Mouse (Mus musculus) c-Kit-positive CD71-negative TER-119-negative erythroid progenitor cells, embryonic 14.5 days (primary cell): ENCODE results near the gene Kcnma1.
A peak's percentile ranks its signal among the peaks of the same experiment; 100 is the strongest.

Source experiments
- DNase-seq: peaks from one replicate; pipeline ENCODE4 v3.0.0-alpha.2; 2013; ENCODE audit warnings: low read depth

The Kcnma1 gene

GRCm38 (mm10) chr14:23682758-23683157 is 331.5 kb downstream of the Kcnma1 start:
- no peak for DNase-seq

DNA sequence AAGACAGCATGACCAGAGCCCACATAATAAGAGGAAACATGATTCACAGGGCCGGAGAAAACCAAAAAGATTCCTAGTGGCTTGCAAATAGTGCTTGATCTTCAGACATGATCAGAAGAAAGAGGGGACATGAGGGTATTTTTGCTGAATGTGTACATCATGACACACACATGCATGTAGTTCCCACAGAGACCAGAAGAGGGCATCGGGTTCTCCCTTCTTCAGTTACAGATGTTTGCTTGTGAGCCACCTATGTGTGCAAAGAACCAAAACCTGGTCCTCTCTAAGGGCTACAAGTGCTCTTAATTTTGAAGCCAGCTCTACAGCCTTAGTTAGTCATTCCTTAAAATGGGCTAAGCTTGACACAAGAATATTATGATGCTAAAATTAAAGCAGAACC is 334.9 kb downstream of the Kcnma1 start:
- DNase-seq: peak; percentile 14

DNA sequence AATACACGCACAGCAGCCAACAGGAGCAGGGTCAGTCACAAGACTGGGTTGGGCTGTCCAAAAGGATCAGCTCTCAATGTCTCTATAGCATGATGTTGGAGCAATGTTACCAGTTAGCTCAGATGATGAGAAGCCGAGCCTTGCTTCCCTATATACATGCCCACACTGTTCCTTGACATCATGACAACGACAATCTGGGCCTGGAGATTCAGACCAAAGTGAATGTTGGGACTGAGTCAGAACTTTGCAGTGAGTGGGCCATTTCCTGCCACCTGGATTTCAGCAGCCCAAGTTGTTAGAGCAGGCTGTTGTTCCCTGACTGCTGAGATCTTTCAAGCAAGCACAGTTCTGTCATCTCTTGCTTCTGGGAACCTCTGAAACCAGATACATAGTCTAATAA is 347.9 kb downstream of the Kcnma1 start:
- DNase-seq: no peak

GRCm38 (mm10) chr14:23651682-23652081 is 362.6 kb downstream of the Kcnma1 start:
- DNase-seq: no peak

- DNase-seq: no peak
Observed at GRCm38 (mm10) chr14:23650126-23650525, 364.2 kb downstream of the Kcnma1 start.

DNA sequence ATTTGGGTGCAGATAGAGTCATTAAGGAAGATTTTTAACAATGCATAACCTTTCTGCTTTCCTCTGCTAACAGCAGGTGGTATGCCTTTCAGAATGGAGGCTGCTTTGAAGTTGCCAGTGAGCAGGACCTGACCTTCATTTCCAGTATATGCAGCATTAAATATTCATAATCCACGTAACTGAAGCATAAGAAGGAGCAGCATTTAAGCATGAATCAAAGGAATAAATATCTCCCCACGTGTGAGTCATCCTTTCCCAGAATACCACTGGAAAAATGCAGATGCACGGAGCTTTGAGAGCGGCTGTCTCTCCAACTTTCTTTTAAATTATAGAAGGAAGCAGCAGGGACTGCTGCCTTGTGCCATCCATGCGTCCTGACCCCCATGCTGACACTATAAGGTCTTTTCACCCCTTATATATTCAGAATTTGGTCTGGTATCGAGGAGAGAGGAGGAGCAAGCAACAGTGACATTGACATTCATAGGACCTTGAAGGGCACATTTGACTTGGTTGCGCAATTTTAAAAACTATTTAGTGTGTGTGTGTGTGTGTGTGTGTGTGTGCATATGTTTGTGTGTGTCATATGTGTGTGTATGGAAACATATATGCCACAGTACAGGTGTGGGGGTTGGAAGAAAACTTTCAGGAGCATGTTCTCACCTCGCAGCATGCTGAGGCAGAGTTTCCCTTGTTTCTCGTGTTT is 368.8 kb downstream of the Kcnma1 start:
- DNase-seq: no peak

DNA sequence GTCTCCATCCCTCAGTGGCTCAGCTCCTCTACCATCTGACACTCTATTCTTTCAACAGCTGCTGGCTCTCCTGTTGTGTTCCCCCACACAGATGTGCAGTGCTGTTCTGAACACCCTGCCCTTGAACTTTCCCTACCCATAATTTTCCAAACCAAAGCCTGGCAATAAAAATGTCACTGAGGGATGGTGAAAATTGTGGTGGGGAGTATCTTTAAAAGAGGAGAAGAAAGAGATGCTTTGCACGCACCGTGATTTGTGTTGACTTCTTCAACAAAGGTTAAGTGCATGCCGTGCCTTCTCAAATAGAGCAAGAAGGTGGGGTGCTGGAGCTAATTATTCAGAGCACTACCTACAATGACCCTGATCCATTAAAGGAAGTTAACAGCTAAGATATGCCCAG is 371.1 kb downstream of the Kcnma1 start:
- no peak for DNase-seq

DNA sequence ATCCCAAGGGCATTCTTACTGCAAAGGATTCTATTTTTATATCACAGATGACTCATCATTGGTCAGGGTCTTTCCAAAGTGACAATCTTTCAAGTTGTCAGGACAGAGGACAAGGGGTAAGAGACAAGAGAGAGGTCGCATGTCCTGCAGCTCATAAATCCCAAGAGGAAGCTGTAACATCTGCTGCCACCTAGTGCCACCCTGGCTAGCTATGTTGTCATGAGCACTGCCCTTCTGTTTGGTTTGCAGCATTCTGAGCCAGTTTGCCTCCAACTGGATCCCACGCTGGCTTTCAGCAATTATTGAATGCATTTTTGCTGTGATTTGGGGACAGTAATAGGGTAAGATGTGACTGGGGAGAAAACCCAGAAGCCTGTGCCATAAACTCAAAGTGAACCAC is 373.6 kb downstream of the Kcnma1 start:
- no peak for DNase-seq

DNA sequence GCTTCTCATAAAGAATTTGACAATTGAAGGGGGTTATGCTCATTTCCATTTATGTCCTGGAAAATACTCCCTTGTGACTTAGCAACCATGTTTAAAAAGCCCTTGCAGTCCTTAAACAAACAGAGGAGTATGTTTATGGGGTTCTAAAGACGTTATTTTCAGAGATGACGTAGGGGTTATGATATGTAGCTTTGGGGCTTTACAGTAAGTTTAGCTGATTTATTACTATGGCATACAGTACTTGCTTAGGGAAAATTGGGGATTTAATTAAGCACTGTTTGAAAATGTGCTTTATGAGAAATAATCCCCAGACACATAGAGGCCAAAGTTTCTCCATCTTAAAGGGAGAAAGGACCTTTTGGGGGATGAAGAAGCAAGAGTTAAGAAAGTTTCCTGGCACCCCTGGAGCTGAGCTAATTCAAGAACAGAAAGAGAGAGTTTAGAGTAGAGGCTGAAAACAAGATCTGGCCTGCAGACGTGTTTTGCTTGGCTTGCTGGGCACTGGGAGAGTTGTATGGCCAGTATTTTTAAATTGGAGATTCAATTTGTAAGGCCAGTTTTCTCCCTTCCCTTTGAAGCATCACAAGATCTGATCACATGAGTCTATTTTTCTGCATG is 376.1 kb downstream of the Kcnma1 start:
- DNase-seq: no peak

DNA sequence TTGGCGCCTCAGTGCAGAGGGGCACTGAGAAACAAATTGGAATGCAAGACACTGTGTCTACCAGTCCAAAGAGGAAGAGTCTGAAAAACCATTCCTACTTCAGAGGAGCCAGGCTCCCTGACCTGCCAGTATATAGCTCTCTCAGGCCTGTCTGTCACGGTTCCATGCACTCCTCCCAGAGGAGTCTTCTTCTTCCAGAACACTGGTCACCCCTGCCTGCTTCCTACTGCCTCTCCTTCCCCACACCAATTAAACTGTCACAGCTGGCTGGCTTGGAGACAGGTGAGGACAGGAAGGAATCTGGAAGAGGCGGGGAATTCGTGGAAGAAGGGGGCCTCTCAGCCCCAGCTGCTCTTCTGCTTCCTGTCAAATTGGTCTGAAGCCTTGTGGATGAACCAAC is 378.4 kb downstream of the Kcnma1 start:
- DNase-seq: no peak

DNA sequence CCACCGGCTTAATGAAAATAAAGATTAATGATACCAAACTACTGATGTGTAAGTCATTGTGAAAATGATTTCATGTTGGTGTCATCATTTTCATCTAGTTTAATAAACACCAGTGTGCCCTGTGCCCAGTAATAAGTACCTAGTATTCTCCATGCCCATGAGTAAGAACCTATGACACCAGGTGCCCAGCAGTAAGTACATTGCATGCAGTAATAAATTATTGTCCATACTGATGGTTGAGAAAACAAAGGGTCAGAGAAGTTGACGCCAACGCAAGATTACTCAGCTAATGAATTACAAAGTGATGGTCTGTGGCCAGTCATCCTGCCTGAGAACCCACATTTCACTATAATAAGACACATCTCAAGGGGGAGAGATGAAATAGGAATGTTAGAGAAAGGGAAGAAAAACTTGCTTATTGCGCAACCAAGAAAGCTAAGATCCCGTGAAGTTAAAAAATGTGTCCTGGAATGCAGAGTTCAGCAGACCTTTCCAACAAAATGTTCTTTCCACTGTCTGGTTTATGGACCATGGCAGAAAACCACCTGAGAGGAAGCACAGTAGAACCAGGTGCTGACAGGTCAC is 381.2 kb downstream of the Kcnma1 start:
- DNase-seq: no peak

DNA sequence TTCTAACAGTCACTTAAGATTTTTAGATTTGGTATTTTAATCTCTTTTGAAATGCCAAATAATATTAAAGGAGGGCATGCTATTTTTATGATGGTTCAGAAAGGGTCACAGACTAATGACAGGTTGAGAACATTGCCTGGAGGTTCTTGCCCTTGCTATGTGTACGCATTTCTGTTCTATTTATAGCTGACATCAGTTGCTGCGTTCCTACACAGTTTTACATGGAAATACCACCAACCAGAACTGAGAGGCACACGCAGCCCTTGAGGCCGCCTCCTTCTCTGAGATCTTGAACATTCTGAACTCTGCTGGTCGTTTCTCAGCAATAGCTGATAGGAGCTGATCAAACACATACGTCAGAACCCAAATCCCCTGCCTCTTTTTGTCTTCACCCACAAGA is 387.4 kb downstream of the Kcnma1 start:
- no peak for DNase-seq

DNA sequence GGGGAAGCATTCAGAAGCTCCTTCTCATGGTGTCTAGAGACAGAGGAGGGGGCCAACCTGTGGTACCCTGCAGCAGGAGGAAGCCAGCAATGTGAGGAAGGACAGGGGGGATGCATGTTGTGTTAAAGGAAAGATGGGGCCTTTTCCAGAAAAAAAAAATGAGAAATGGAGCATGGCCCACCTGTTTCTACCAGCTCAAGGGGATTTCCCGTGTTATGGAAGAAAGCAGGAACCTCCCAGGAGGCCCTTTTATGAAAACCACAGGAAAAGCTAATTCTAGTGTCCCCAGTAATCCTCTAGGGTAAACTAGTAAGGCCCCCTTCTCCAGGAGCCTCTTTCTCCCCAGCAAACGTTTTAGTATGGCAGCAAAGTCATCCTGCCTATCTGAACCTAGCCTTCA is 388.2 kb downstream of the Kcnma1 start:
- no peak for DNase-seq

DNA sequence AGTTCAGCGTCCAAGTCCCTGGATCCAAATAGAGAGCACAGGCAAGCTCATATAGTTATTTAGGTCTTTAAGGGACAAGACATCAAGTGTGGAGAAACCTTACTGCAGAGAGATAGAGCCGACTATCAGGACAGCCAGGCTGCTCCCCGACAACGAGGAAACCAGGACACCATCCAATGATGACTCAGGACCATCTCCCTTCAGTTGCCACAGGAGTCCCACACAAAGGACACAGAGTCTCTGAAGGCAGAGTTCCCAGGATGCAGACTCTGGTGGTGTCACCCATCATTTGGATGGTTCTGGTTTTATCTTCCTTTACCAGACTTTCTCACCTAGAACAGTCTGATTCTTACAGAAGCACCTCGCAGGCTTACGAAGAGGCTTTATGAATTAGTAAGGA is 388.9 kb downstream of the Kcnma1 start:
- no peak for DNase-seq

- DNase-seq: no peak
Observed at GRCm38 (mm10) chr14:23624455-23624854, 389.8 kb downstream of the Kcnma1 start.

DNA sequence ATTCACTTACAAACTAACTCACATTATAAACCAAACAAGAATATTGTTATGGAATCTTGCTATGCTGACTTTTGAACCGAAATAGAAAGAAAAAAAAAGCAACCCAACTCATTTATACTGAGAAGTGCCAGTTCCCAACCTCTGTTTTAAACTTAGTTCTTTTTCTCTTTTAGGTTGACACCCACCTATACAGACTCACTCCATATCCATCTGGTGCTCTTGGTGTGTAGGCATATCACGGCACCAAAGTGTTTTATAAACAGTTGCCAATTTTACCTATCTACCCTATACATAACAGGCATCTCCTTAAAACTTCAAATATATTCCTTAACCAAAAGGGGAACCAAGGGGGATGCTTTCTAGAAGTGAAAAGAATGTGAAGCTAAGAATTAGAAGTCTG is 393.6 kb downstream of the Kcnma1 start:
- DNase-seq: no peak

GRCm38 (mm10) chr14:23618973-23619372 is 395.3 kb downstream of the Kcnma1 start:
- no peak for DNase-seq

DNA sequence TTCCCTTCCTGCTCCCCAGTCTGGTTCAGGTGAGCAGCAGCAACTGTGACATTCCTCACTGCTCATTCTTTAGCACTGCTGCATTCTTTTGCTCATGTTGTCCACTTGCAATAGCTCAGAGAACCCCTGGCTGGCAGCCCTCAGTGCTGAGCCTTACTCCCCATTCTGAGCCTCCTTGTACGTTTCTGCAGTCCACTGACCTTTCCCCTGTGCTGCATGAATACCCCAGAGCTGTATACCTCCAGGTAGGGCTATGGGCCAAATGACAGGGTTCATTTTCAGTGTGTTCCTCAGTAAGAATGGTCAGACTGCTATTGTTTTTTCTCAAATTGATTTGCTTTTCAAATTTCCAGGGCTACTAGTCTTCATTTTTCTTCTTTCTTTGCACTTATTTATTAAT is 396.2 kb downstream of the Kcnma1 start:
- no peak for DNase-seq

- no peak for DNase-seq
Observed at GRCm38 (mm10) chr14:23610054-23610453, 404.2 kb downstream of the Kcnma1 start.

DNA sequence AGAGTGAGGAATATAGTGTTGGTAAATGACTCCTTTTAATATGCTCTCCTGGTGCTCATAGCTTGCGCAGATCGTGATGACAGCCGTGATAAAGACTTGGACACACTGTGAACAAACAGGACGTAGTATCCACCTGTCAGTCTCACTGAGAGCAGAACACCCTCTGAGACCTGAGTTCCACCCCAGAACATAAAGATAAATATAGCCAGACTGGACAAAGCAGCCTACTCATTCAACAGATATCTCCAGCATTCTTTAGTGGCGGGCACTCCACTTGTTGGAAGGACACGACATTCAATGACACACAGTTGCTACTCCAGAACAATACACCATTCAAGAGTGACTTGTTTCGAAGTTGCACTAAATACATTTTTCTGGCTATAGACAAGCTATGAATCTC is 408.6 kb downstream of the Kcnma1 start:
- no peak for DNase-seq

DNA sequence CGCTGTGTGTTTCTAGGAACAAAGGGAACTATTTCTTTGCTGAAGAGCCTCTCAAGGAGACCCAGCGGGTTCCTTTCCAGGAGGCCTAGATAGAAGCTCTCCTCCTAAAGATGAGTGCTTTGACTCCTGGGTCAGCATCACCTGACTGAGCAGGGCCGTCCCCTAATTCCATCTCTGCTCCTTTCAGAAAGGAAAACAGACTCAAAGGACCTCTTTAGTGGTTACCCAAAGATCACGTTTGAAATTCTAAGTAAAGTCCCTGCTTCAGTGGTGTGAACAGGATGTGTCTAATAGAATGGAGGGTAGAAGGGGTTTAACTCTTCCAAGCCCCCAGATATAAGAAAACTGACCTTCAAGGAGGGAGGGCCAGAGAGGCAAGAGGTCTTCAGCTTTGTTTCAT is 411.4 kb downstream of the Kcnma1 start:
- no peak for DNase-seq

DNA sequence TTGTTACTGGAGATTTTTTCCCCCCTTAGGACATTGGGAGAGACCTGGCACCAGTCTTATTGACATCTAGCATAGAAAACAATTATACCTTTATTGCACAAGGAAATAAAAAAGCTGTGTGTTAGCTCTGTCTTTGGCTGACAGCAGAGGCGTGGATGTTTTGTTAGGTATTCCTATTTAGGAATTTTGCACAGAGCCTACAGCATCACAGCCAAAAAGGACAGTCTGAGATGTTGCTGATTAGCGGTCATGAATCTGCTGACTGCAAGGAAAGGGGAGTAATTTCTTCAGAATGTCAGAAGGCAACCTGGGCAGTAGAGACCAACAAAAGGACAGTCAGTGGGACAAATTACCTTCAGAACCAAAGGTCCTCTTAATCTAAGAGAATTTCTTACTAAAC is 412.2 kb downstream of the Kcnma1 start:
- DNase-seq: no peak

- no peak for DNase-seq
Observed at GRCm38 (mm10) chr14:23594629-23595028, 419.7 kb downstream of the Kcnma1 start.
